Mouse (Mus musculus) embryonic fibroblast, embryonic 13.5 days (primary cell): ENCODE results near the gene Ldlr. TPM values are rescaled to one million over a fixed set of nuclear protein-coding genes. Genes with fewer than 3 reads are reported as not detected.

ENCODE experiments used
- H3K27ac ChIP-seq: 2 replicates; pipeline ENCODE4 v1.5.1; 2012; ENCODE audit warnings: low read length, control low read depth, inconsistent platforms; ENCODE audit not compliant: insufficient read depth
- H3K4me1 ChIP-seq: 2 replicates; pipeline ENCODE4 v1.6.1; 2011; ENCODE audit warnings: low read length; ENCODE audit not compliant: control insufficient read depth, insufficient read depth
- H3K4me3 ChIP-seq: 2 replicates; pipeline ENCODE4 v1.5.1; 2011; ENCODE audit warnings: mild to moderate bottlenecking, control low read depth, low read length; ENCODE audit not compliant: insufficient read depth
- CTCF ChIP-seq: IDR thresholded peaks from 2 replicates; pipeline ENCODE4 v1.5.1; 2011; ENCODE audit warnings: mild to moderate bottlenecking, control low read depth, low read length, moderate library complexity, borderline replicate concordance; ENCODE audit not compliant: insufficient read depth
- POLR2A ChIP-seq: IDR thresholded peaks from 2 replicates; pipeline ENCODE4 v1.6.1; 2011; ENCODE audit warnings: low read depth, mild to moderate bottlenecking, control low read depth, low read length, moderate library complexity
- polyA plus RNA-seq: library from polyadenylated mRNA; stranded (reverse); fragments of >200 nt; gene quantifications from 2 replicates; pipeline ENCODE4 v1.2.4, GENCODE M21; 2011; ENCODE audit warnings: low read depth; ENCODE audit not compliant: missing spikeins, insufficient read length

The Ldlr gene
- polyA plus RNA-seq, 1 experiment, result 54.6 TPM

DNA sequence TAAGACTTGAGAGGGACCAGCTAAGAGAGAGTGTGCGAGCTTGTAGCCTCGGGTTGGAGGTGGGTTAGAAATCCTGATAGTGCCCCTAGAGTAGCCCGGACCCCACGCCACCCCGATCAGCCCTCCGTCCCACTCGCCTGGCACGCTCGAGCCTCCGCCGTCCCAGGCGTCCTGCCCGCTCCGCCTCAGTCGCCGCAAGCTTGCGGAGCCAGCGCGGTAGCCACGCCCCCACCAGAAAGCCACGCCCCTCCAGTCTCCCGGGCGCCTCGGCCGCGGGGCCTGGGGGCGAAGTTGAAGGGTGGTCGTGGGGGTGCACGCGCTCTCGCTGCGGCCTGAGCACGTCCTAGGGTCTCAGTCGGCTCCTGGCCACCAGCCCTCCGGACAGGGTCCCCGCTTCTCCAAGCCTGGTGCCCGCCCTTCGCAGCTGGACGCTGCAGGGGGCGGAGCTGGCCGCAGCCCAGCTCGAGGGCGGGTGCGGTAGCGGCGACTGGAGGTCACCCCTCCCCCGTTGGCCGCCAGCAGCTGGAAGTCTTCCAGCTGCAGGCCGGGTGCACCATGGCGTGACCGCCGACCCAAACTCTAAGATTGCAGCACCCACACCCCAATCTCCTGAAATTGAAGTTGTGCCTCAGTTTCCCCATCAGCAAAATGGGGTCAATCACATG is 75.2 kb downstream of the Ldlr start, which contains the start of gene Kank2:
Kank2 (minus strand) TSS at position 400 of the 665 bp plus-strand sequence.
- H3K4me3 ChIP-seq, result peak within 1 kb of the TSS; percentile 82
- peak within 1 kb of the TSS; percentile 90 for H3K27ac ChIP-seq
- peaks cover 7% of the 10 kb centered on the region; the same call in 1 of the 2 replicates for H3K4me1 ChIP-seq
- TF ChIP-seq POLR2A (peak; percentile 92), CTCF (no peak)

DNA sequence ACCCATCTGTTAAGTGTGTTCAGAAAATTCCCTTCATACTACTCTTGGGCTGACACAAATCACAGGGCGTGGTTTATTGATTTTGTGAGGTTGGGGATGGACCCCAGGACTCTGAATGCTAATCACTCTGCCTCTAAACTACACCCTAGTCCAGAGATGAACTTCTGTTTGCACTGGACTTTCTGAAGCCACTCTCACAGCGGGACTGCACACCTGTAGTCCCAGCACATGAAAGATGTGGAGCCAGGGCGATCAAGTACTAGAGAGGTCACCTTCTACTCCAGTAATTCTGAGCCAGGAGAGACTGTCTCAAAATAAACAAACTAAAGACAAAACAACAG is 75.7 kb downstream of the Ldlr start:
- Histone ChIP-seq H3K4me3 (no peak overlapping the region), H3K27ac (peak overlapping the region; percentile 84), H3K4me1 (peaks cover 7% of the 10 kb centered on the region; the same call in 1 of the 2 replicates)
- no peak for TF ChIP-seq POLR2A
- TF ChIP-seq CTCF, result no peak

Other genes with a start within 250 kb of the Ldlr start
- gene Tmed1, start 213.2 kb upstream of the Ldlr start, polyA plus RNA-seq, result 29.6 and 32.1 TPM in 2 replicates
- 0.44 TPM in 1 of 2 replicates, not detected in the other for gene AB124611, start 197.3 kb upstream of the Ldlr start, polyA plus RNA-seq
- gene Carm1, start 176.6 kb upstream of the Ldlr start, polyA plus RNA-seq, result 96.3 and 105 TPM in 2 replicates
- gene Timm29, start 130.8 kb upstream of the Ldlr start, polyA plus RNA-seq, result 29.1 and 31.6 TPM in 2 replicates
- gene Yipf2, start 130.7 kb upstream of the Ldlr start, polyA plus RNA-seq, result 7.2 and 7.4 TPM in 2 replicates
- gene Smarca4, start 107.3 kb upstream of the Ldlr start, polyA plus RNA-seq, result 73.5 and 81.7 TPM in 2 replicates
- 14.2 and 21.2 TPM in 2 replicates for gene Spc24, start 36.8 kb downstream of the Ldlr start, polyA plus RNA-seq
- gene Kank2, start 75.3 kb downstream of the Ldlr start, polyA plus RNA-seq, result 59.7 and 75.7 TPM in 2 replicates
- not detected in 2 replicates for gene Angptl8, start 112.0 kb downstream of the Ldlr start, polyA plus RNA-seq
- 15.9 and 18.6 TPM in 2 replicates for gene Dock6, start 129.2 kb downstream of the Ldlr start, polyA plus RNA-seq
- 6.7 and 13.5 TPM in 2 replicates for gene Rab3d, start 194.7 kb downstream of the Ldlr start, polyA plus RNA-seq
- gene Ccdc159, start 204.0 kb downstream of the Ldlr start, polyA plus RNA-seq, result 5.6 and 6.2 TPM in 2 replicates
- 21.0 and 25.4 TPM in 2 replicates for gene Tmem205, start 204.1 kb downstream of the Ldlr start, polyA plus RNA-seq
- 13.1 and 14.9 TPM in 2 replicates for gene Plppr2, start 213.6 kb downstream of the Ldlr start, polyA plus RNA-seq
- 5.7 and 6.9 TPM in 2 replicates for gene Swsap1, start 232.3 kb downstream of the Ldlr start, polyA plus RNA-seq
- not detected in 2 replicates for gene Epor, start 240.0 kb downstream of the Ldlr start, polyA plus RNA-seq